Mouse (Mus musculus) T-helper 2 cell (primary cell): ENCODE data around the gene 1700001P01Rik.

Experiments used
- in situ Hi-C: fragments of 300-600 bp; cut with MboI, MseI; formaldehyde crosslinking; loops from one replicate; pipeline ENCODE4 v1.15.1; 2025; ENCODE audit warnings: high pct_unique_total_duplicates

The 1700001P01Rik gene

GRCm38 (mm10) chr11:97775808-97776496 is at the start of gene 1700001P01Rik:
1700001P01Rik (minus strand) TSS chr11:97775918.
- in situ Hi-C loops, result no loop called here

GRCm38 (mm10) chr11:97825295-97825694 is 49.6 kb upstream of the 1700001P01Rik start:
- in situ Hi-C loops, result no loop called here

DNA sequence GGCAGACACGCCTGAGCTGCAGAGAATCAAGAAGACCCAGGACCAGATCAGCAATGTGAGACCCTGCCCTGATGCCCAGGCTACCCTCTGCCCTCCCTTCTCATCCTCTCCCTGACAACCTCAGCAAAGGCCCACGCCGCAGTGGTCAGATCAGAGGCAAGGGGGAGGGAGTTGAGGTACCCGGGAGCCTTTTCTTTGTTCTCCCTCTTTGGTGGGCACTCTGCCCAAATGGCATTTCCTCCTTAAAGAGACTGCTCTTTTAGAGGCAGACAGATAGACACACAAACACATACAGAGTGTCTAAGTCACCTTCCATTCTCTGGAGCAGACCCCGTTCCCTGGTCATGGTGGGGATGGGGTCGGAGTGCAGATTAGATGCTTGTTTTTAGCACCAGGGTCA is 49.2 kb upstream of the 1700001P01Rik start:
- in situ Hi-C loops, result no loop called here

DNA sequence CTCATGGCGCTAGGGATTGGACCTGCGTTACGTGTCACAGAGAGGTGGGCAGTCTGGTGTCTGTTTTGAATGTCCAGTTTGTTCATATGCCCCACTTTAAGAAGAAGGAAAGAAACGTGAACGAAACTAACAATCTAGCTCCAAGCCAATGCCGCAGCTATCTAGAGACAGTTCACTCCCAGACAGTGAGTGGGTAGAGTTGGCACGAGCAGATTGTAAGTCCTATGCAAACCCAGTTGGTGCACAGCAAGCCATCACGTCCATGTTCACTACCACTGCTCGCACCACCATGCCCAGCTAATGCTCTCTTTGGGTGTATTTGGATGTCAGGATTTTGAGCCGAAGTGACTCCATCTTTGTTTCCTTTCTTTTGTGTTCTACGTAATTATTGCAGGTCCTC is 48.5 kb upstream of the 1700001P01Rik start:
- in situ Hi-C loops, result no loop called here

- in situ Hi-C loops, result no loop called here
These were observed 47.3 kb upstream of the 1700001P01Rik start for GRCm38 (mm10) chr11:97822840-97823603.

DNA sequence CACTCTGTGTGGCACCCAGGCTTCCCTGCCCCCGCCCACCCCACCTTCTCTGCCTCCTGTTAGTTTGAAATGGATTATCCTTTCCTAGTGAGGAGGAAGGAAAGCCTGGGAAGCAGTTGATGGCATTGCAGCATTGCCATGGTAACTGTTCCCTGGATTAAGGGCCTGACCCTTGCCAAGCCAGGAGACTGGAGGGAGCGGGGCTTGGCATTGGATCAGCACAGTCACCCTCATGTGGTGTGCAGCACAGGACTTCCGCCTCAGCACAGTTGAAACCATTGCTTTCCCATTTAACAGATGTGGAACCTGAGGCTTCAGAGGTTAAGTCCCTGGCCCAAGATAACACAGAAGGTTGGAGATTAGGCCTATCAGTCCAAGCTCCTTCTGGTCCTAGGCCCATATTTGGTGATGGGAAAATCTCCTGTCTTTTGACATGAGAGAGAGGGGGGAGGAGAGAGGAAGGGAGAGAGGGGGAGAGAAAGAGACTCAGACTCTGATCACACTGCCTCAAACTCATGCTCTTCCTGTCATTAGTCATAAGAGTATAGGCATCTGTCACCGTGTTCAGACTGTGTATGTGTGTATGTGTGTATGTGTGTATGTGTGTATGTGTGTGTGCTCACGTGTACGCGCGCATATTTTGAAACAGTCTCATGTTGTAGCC is 45.8 kb upstream of the 1700001P01Rik start:
- in situ Hi-C loops, result no loop called here

GRCm38 (mm10) chr11:97820840-97821239 is 45.1 kb upstream of the 1700001P01Rik start:
- in situ Hi-C loops, result no loop called here

DNA sequence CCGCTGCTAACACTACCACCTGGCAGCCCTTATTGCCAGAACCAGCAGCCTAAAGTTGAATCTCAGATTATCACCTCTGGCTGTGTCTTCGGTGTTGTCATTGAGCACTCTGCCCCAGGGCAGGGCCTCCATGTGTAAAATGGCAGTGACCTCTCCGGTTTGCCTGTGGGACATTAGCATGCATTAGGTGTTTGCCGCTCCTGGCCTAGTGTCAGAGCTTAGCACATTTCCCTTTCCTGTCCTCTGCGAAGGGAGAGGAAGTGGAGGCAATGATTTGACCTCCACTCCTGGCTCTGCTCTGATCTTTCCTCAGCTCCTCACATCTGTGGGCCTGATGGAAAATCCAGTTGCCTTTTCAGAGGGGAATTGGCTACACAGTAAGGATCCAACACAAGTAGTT is 44.2 kb upstream of the 1700001P01Rik start:
- in situ Hi-C loops, result no loop called here

GRCm38 (mm10) chr11:97819102-97819501 is 43.4 kb upstream of the 1700001P01Rik start:
- in situ Hi-C loops, result no loop called here

- in situ Hi-C loops, result no loop called here
These were observed 42.9 kb upstream of the 1700001P01Rik start for GRCm38 (mm10) chr11:97818571-97818970.

DNA sequence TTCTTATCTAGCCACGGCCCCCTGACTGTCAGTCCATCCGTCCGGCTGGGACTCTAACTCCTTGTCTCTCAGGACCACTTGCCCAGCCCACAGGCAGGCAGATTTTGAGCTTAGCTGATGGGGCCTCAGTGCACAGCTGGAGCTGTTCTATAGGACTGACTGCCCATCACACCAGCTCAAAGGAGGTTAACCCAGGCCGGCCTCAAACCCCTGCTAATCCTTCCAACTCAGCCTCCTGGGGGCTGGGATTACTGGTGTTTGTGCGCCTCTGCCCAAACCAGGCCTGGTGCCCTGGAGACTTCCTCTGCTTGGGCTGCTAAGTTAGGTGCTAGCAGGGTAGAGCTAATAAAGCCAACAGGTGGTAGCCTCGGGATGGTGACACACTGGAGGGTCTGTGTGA is 42.3 kb upstream of the 1700001P01Rik start:
- in situ Hi-C loops, result no loop called here

- in situ Hi-C loops, result no loop called here
These were observed 41.7 kb upstream of the 1700001P01Rik start for GRCm38 (mm10) chr11:97817379-97817778.

GRCm38 (mm10) chr11:97816916-97817315 is 41.2 kb upstream of the 1700001P01Rik start:
- in situ Hi-C loops, result no loop called here

GRCm38 (mm10) chr11:97816176-97816575 is 40.5 kb upstream of the 1700001P01Rik start:
- in situ Hi-C loops, result no loop called here

DNA sequence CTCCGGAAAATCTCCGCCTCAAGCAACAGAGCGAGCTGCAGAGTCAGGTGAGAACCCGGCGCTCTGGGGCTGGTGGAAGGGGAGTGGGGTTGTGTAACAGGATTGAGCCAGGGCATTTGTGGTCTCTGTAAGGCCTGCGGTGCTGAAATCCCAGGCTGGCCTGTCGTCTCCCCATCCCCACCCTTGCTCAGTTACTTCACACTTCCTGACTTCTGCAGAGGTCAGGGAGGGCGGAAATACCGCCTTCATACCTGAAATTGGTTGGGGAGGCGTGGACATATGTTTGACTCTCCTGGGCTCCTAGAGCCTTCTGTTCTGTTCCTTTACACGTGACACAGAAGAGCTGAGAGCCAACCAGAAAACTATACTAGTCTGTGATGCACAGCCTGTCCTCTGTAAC is 40.0 kb upstream of the 1700001P01Rik start:
- in situ Hi-C loops, result no loop called here

- in situ Hi-C loops, result no loop called here
These were observed 38.2 kb upstream of the 1700001P01Rik start for GRCm38 (mm10) chr11:97813746-97814515.

DNA sequence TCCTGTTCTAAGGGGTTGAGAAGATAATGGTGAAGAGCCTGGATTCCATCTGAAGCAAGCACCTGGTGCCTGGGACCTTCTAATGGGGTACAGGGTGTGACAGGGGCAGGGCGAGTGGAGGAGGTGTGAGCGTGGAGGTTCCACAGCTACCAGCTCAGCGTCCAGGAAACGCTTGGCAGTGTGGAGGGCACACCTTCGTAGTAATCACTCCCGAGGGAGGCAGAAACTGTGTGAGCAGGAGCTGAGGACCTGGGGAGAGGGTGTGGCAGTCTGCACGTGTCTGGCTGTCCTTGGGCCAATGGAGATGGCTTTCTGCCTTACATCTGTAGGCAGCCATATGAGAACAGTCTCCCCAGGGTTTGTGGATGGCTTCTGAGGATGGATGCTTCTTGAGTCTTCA is 37.4 kb upstream of the 1700001P01Rik start:
- in situ Hi-C loops, result no loop called here

DNA sequence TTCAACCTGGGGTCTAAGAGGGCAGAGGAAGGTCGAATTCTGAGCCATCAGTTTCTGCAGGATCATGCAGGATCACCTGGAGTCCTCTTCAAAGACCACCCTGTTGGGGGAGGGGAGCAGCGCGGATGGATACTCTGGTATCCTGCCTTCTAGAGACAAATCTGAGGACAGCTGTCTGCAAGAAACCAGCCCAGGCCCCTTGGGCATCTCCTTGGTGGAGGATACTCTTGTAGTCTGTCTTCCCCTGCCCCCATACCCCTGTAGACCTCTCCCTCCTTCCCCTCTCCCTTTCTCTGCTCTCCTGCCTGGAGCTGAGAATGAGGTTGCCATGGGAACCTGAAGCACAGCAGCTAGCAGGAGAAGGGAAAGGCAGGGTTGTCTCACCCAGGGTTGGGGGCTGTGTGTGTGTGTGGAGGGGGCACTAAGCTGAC is 36.8 kb upstream of the 1700001P01Rik start:
- in situ Hi-C loops, result no loop called here

- in situ Hi-C loops, result no loop called here
These were observed 36.0 kb upstream of the 1700001P01Rik start for GRCm38 (mm10) chr11:97811569-97812362.

- in situ Hi-C loops, result no loop called here
These were observed 35.3 kb upstream of the 1700001P01Rik start for GRCm38 (mm10) chr11:97810970-97811369.

DNA sequence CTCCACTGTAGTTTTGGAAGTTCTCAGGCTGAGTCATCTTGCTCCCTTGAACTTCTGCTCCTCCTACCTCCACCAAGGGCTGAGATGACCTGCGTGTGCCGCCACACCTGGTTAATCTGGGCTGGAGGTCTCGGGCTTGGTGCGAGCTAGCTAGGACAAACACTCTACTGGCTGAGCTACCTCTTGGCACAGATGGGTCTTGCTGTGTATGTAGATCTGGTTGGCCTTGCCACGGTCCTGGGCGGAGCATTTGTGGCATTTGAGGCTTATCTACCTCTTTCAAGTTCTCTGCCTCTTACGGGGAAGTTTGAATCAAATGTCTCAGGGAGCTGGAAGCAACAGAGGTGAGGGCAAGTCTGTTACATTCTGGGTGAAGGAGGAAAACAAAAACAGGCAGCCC is 34.6 kb upstream of the 1700001P01Rik start:
- in situ Hi-C loops, result no loop called here
